Mouse (Mus musculus) forebrain, embryonic 16.5 days (tissue): ENCODE measurements around the gene Dad1. TPM values are rescaled to one million over a fixed set of nuclear protein-coding genes. Genes with fewer than 3 reads are reported as not detected.

Source experiments
- ATAC-seq: fragments of 200-750 bp; cut with Nextera tagmentation; 2 replicates; pipeline ENCODE4 v1.8.0; 2017; ENCODE audit warnings: mild to moderate bottlenecking, moderate library complexity
- H3K27ac ChIP-seq: fragments of 300-500 bp; sonication (generic); 2 replicates; pipeline ENCODE4 v1.5.1; 2014; ENCODE audit warnings: low read length, control low read depth
- H3K27me3 ChIP-seq: fragments of 300-500 bp; sonication (generic); replicated peaks from 2 replicates; pipeline ENCODE4 v1.6.1; 2014; ENCODE audit warnings: low read length; ENCODE audit not compliant: control insufficient read depth, insufficient read depth
- H3K36me3 ChIP-seq: fragments of 300-500 bp; sonication (generic); 2 replicates; pipeline ENCODE4 v1.6.1; 2014; ENCODE audit not compliant: control insufficient read depth, insufficient read depth
- H3K4me1 ChIP-seq: fragments of 300-500 bp; sonication (generic); replicated peaks from 2 replicates; pipeline ENCODE4 v1.6.1; 2014; ENCODE audit warnings: low read length; ENCODE audit not compliant: control insufficient read depth, insufficient read depth
- H3K4me2 ChIP-seq: fragments of 300-500 bp; sonication (generic); 2 replicates; pipeline ENCODE4 v1.6.1; 2014; ENCODE audit warnings: mild to moderate bottlenecking, low read length, control low read depth
- H3K4me3 ChIP-seq: fragments of 300-500 bp; sonication (generic); replicated peaks from 2 replicates; pipeline ENCODE4 v1.5.1; 2014; ENCODE audit warnings: mild to moderate bottlenecking, low read length, control low read depth
- H3K9ac ChIP-seq: fragments of 300-500 bp; sonication (generic); replicated peaks from 2 replicates; pipeline ENCODE4 v1.6.1; 2014; ENCODE audit warnings: low read depth, low read length, control low read depth
- H3K9me3 ChIP-seq: fragments of 300-500 bp; sonication (generic); 2 replicates; pipeline ENCODE4 v1.6.1; 2016; ENCODE audit warnings: low read length; ENCODE audit not compliant: control insufficient read depth
- WGBS: fragments of 180-500 bp; shearing (Covaris S2); extraction: QIAGEN DNeasy Blood & Tissue Kit; methylation state at CpG from one replicate; pipeline ENCODE4 v1.1.7; 2014; 5-methylcytosine and 5-hydroxymethylcytosine counted together
- polyA plus RNA-seq: library from polyadenylated mRNA; unstranded; fragments of >200 nt; fragmentation: Nextera tagmentation; extraction: Ambion mirVana; gene quantifications from 2 replicates; pipeline ENCODE4 v1.2.1, GENCODE M21; 2015

Dad1 gene
- polyA plus RNA-seq, 1 experiment from 2014 or later, result 290 TPM

DNA sequence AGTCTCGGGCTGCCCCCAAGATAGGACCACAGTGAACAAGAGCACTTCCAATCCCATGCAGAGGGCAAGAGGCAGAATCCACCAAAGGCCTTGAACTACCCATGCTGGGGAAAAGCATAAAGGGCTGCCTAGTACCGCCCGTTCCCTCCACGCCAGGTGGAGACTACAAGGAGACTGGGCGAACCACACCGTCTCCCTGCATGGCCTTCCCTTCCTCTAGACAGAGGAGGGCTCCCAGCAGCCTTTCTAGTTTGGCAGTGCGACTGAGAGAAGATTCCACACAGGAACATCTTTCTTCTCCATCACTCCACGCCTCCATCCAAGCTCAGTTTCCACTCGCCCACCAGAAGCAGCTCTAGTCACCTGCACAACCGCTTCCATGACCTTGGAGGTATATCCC lies 14.1 kb upstream of the Dad1 start:
- H3K36me3 ChIP-seq, result 0 out of 2 replicates have a peak, but pooled peaks cover 3% of the 10 kb centered on the region
- no peaks in the 10 kb centered on the region for H3K9me3 ChIP-seq
- H3K4me2 ChIP-seq, result no peak overlapping the region
- H3K4me3 ChIP-seq, result no peak overlapping the region
- H3K27me3 ChIP-seq, result no peaks in the 10 kb centered on the region
- no peak overlapping the region for H3K9ac ChIP-seq
- WGBS, result 86% methylated on average over 10 of the region's 10 CpGs
- no peaks in the 10 kb centered on the region for H3K4me1 ChIP-seq
- no peak overlapping the region for H3K27ac ChIP-seq
- ATAC-seq, result no peak

DNA sequence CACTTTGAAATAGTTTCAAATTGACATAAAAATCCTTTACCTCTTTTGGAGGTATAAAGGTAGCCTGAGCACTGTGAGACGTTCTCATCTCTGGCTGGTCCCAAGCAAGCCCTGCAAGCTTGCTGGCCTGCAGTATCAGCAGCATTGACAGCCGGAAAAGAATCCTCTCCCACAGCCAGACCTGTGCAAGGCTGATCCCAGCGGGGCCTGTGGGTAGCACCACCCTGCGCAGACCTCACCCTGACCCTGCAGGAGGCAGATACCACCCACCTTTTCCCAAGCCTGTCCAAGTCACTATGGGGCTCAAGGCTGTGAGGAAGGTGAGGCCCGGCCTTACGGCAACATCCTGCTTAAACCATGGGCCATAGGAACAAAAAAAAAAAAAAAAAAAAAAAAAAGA lies 12.0 kb upstream of the Dad1 start:
- no peak overlapping the region for H3K9ac ChIP-seq
- 74% methylated on average over 6 of the region's 6 CpGs for WGBS
- H3K27ac ChIP-seq, result no peak overlapping the region
- 0 out of 2 replicates have a peak, but pooled peaks cover 3% of the 10 kb centered on the region for H3K36me3 ChIP-seq
- H3K27me3 ChIP-seq, result no peaks in the 10 kb centered on the region
- H3K4me3 ChIP-seq, result no peak overlapping the region
- no peak overlapping the region for H3K4me2 ChIP-seq
- ATAC-seq, result no peak
- no peaks in the 10 kb centered on the region for H3K9me3 ChIP-seq
- H3K4me1 ChIP-seq, result no peaks in the 10 kb centered on the region

DNA sequence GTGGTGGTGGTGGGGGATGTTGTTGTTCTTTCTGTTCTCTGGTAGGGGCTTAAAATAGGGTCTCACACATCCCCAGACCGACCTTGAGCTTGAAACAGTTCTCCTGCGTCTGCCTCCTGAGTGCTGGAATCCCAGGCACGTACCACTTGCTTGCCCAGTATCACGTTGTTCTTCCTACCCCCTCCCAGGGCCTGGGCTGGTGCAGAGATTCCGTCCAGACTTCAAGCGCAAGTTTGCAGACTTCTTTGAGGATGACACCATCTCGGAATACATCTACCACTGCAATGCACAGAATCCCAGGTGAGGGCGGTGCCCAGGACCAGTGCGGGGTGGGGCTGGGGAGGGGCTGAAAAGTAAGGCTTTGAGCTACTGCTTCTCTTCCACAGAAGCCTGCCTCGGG lies 11.2 kb upstream of the Dad1 start:
- Histone ChIP-seq H3K36me3 (0 out of 2 replicates have a peak, but pooled peaks cover 3% of the 10 kb centered on the region), H3K27ac (no peak overlapping the region), H3K27me3 (no peaks in the 10 kb centered on the region), H3K4me1 (peaks cover 4% of the 10 kb centered on the region; the same call in 1 of the 2 replicates), H3K9ac (no peak overlapping the region), H3K4me2 (no peak overlapping the region), H3K9me3 (no peaks in the 10 kb centered on the region), H3K4me3 (no peak overlapping the region)
- no peak for ATAC-seq
- WGBS, result 45% methylated on average over 10 of the region's 10 CpGs

DNA sequence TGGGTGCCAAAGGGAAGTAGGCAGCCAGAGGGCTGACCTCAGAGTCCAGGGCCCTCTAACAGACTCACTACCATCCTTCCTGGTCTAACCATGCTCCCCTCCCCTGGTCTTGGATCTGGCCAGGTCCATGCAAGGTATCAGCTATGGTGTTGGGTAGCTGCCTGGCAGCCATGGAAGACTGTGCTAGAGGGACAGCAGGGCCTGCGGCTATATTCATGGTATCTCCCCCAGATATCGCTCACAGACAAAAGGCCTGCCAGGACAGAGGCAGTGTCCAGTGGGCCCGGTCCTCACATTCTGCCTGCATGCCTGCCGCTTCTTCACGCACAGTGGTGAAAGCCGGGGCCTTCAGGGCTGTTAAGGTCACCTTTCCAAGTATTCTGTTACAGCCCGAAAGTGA lies 10.3 kb upstream of the Dad1 start:
- no peak for ATAC-seq
- no peak overlapping the region for H3K4me3 ChIP-seq
- H3K4me1 ChIP-seq, result peaks cover 9% of the 10 kb centered on the region
- H3K27ac ChIP-seq, result no peak overlapping the region
- H3K36me3 ChIP-seq, result 0 out of 2 replicates have a peak, but pooled peaks cover 3% of the 10 kb centered on the region
- H3K27me3 ChIP-seq, result no peaks in the 10 kb centered on the region
- H3K9me3 ChIP-seq, result no peaks in the 10 kb centered on the region
- 94% methylated on average over 7 of the region's 7 CpGs for WGBS
- H3K9ac ChIP-seq, result no peak overlapping the region
- no peak overlapping the region for H3K4me2 ChIP-seq

DNA sequence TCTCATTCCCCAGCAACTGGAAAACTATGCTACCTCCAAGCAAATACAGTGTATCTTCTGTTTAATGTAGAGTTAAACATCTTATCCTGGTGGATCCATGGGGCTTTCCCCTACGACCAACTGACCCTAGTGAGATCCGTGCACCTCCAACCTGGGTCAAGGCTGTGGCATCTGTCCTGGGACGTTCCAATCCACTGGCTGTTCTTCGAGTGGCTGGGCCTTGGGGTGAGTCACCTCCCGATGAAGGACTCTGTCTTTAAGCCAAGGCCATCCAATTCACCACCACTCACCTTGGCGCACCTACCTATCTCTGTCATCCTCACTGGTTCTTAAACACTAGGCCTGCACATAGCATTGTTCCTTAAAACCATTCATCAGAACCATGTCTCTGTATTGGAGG lies 9.2 kb upstream of the Dad1 start:
- Histone ChIP-seq H3K4me1 (peaks cover 17% of the 10 kb centered on the region), H3K4me3 (no peak overlapping the region), H3K4me2 (no peak overlapping the region), H3K36me3 (0 out of 2 replicates have a peak, but pooled peaks cover 3% of the 10 kb centered on the region), H3K9me3 (no peaks in the 10 kb centered on the region), H3K9ac (no peak overlapping the region), H3K27me3 (no peaks in the 10 kb centered on the region), H3K27ac (no peak overlapping the region)
- 94% methylated on average over 6 of the region's 6 CpGs for whole genome bisulfite sequencing
- no peak for ATAC-seq

DNA sequence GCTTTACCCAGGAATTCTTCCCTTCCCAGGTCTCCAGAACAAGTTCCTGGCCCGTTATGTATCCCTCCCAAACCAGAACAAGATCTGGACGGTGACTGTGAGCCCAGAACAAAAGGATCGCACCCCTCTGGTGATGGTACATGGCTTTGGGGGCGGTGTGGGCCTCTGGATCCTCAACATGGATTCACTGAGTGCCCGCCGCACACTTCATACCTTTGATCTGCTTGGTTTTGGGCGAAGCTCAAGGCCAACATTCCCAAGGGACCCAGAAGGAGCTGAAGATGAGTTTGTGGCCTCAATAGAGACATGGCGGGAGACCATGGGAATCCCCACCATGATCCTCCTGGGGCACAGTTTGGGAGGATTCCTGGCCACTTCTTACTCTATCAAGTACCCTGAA lies 8.7 kb upstream of the Dad1 start:
- Histone ChIP-seq H3K4me3 (no peak overlapping the region), H3K4me1 (peaks cover 17% of the 10 kb centered on the region), H3K9ac (no peak overlapping the region), H3K4me2 (no peak overlapping the region), H3K9me3 (no peaks in the 10 kb centered on the region), H3K27ac (no peak overlapping the region), H3K27me3 (no peaks in the 10 kb centered on the region), H3K36me3 (0 out of 2 replicates have a peak, but pooled peaks cover 2% of the 10 kb centered on the region)
- 91% methylated on average over 8 of the region's 8 CpGs for WGBS
- ATAC-seq, result no peak

DNA sequence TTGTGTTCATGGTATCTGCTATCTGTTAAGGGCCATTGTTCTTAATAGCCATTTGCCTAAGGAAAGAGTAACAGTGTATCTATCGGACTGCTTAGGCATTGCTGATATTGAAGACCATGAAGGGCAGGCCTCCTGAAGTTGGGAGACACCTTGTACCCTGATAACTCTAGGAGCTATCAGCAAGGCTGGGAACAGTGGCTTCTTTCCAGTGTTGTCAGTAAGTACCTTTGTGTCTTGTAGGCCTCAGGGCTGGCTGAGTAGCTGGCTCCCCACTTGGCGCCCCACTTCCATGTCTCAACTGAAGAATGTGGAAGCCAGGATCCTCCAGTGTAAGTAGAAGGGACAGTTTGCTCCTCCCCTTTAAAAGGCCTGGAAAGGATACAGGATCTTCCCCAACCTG lies 7.5 kb upstream of the Dad1 start:
- H3K4me1 ChIP-seq, result peaks cover 17% of the 10 kb centered on the region
- no peak for ATAC-seq
- no peak overlapping the region for H3K4me3 ChIP-seq
- no peaks in the 10 kb centered on the region for H3K9me3 ChIP-seq
- H3K4me2 ChIP-seq, result no peak overlapping the region
- no peaks in the 10 kb centered on the region for H3K36me3 ChIP-seq
- no peak overlapping the region for H3K9ac ChIP-seq
- H3K27ac ChIP-seq, result no peak overlapping the region
- 98% methylated on average over 2 of the region's 2 CpGs for WGBS
- no peaks in the 10 kb centered on the region for H3K27me3 ChIP-seq

DNA sequence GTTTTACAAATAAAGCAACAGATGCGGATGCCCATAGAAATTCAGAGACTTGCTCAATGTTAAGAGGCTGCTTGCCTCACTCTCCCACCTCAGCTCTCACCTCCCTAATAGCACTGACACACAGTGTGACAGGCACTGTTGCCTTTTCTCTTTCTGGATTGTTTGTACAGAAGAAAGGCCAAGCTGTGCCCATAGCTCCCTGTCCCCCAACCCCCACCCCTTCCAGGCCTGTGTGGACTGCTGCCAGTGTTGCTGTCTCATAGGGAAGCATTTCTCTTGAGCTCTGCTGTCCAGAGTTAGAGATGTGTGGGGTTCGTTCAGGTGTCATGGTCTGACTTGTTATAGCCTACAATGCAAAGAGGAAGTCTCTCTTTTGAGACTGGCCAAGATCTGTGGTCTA lies 6.3 kb upstream of the Dad1 start:
- Histone ChIP-seq H3K4me3 (no peak overlapping the region), H3K9ac (no peak overlapping the region), H3K27ac (no peak overlapping the region), H3K4me1 (peaks cover 17% of the 10 kb centered on the region), H3K9me3 (no peaks in the 10 kb centered on the region), H3K4me2 (peak overlapping the region; percentile 90; the same call in 1 of the 2 replicates), H3K27me3 (no peaks in the 10 kb centered on the region), H3K36me3 (no peaks in the 10 kb centered on the region)
- no peak for ATAC-seq
- 72% methylated on average over 2 of the region's 2 CpGs for WGBS

DNA sequence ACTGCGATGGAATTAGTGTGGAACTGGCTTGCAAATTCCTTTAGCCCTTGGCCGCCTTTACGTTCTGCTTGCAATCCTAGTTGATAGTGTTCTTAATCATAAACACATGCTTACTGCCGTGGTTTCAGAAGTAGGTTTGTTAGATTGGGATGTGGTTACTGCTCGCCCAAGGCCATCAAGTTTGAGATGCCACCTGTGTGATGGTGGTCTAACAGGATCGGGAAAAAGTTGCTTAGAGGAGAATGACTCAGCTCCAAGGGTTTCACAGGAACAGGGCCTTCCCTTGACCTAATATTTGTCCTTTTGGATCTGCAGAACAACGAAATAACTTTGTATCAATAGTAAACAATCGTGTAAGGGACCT lies 5.8 kb upstream of the Dad1 start:
- Histone ChIP-seq H3K9me3 (no peaks in the 10 kb centered on the region), H3K4me2 (peak overlapping the region; percentile 90), H3K4me1 (peaks cover 20% of the 10 kb centered on the region), H3K4me3 (peak overlapping the region; percentile 61), H3K27me3 (no peaks in the 10 kb centered on the region), H3K36me3 (no peaks in the 10 kb centered on the region), H3K9ac (peak overlapping the region; percentile 65), H3K27ac (no peak overlapping the region)
- 24% methylated on average over 8 of the region's 8 CpGs for WGBS
- no peak for ATAC-seq
